Mouse (Mus musculus): ENCODE data around the gene Prdx5.

Prdx5 gene

DNA sequence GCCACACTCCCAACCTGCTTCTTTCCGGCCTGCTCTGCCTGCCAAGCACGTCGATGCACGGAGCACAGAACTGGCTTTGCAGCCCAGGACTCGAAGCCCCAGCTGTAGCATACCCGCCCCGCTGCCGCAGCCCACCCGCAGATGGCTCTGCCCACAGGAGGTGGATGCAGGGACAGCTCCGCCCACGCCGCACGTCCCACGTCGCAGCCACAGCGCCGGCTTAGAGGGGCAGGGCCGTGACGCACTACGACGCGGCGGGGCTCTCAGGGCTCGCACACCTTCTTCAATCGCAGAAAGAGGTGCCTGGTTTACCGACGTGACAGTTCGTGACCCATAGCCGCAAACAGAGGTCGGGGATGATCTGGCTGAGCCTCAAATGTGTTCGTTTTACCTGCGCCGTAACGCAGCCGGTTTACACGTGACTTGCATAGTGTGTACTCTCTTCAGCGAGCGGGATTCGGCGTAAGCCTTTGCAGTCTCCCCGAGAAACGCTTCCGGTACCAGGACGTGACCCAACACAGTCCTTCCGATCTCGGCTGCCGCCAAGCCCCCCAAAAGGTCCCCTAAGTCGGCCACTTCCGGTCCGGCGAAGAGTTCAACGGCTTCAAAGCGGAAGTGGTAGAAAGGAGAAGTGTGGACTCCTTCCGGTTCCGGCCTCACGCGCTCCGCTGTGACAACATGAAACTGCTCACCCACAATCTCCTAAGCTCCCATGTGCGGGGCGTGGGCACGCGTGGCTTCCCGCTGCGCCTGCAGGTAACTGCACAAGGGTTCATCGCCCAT lies at the start of gene Prdx5, which contains the start of gene Trmt112:
Gene Prdx5 (minus strand): TSS at position 600 of the 783 bp plus-strand sequence.
Gene Trmt112 (plus strand): TSS at position 192 of the 783 bp plus-strand sequence.
- peak; percentile 91 for DNase-seq (ENCODE audit: low spot score)

DNA sequence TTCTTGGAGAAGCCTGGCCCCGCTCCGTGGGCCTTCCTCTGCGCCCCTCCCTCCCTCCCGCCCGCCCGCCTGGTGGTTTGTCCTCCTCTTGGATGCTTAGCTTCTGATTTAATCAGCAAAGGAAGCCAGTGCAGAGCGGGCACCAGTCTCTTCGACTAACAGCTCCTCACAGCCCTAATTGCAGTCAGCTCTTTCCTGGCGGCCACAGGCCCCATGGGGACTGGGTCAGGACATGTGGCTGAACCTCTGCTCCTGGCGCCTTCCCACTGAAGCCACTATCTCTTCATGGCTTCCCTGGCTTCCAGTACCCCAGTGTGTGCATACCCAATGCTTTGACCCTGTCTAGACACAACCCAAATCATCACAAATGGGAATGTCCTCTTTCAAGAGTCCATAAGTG lies 46.6 kb upstream of the Prdx5 start:
- no peak for DNase-seq (ENCODE audit: low spot score)

- DNase-seq (ENCODE audit: low spot score) = no peak
Observed at GRCm38 (mm10) chr19:6955424-6955823, 45.5 kb upstream of the Prdx5 start.

DNA sequence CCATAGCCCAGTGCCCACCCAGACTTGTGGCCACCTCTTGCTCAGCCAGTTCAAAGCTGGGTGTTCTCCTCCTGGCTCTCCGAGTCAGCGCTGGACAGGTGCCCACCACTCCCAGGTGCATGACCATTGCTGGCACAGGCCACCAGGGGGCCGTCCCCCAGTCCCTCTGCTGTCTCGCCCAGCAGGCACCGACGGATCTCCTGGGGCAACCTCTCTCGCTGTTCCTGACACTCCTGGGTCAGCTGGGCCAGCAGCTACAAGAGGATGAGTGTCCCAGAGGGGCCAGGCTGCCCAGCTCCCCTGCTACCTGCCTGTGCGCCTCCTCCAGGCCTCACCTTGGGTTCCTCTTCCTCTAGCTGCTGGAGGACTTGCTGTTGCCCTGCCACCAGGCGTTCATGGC lies 44.1 kb upstream of the Prdx5 start:
- no peak for DNase-seq (ENCODE audit: low spot score)

- DNase-seq (ENCODE audit: low spot score) = peak; percentile 72
Observed at GRCm38 (mm10) chr19:6952712-6953037, 42.8 kb upstream of the Prdx5 start.

GRCm38 (mm10) chr19:6951994-6952711 lies 42.2 kb upstream of the Prdx5 start:
- peak; percentile 79 for DNase-seq (ENCODE audit: low spot score)

GRCm38 (mm10) chr19:6951381-6951968 lies 41.6 kb upstream of the Prdx5 start:
- peak; percentile 91 for DNase-seq (ENCODE audit: low spot score)

GRCm38 (mm10) chr19:6950613-6951153 lies 40.8 kb upstream of the Prdx5 start:
- no peak for DNase-seq (ENCODE audit: low spot score)

GRCm38 (mm10) chr19:6949951-6950350 lies 40.0 kb upstream of the Prdx5 start:
- no peak for DNase-seq (ENCODE audit: low spot score)

DNA sequence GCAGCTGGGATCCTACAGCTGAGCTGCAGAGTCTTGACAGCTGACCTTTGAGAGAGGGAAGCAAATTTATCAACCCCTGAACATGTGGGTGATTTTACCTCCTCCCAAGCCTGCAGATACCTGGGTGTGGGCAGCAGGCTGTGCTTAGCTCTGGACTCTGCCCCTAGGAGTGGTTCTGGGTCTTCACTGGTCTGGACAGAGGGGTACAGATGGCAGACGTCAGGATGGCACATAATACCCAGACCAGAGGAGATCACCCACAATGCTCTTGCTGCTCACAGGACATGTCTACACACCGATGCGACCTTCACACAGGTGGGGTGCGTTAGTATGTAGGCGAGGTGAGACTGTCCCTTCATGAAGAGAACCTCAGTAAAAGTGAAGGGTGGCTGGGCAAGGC lies 39.6 kb upstream of the Prdx5 start:
- no peak for DNase-seq (ENCODE audit: low spot score)

- DNase-seq (ENCODE audit: low spot score) = no peak
Observed at GRCm38 (mm10) chr19:6948186-6948585, 38.3 kb upstream of the Prdx5 start.

DNA sequence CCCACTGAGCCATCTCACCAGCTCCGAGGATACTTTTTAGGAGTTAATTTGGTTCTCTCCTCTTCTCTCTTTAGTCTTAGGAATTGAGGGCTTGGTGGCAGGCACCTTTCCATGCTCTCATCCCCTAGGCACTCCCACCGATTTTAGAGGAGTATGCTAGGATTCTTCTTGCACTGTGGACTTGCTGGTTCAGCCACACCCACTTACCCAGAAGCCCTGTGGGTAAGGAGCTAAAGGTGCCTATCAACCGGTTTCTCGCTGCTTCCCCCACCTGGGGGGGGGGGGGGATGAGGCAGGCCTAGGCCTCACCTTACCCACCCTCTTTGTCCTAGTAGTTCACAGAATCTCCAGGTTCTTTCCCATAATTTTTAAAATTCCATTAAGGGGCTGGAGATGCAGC lies 37.8 kb upstream of the Prdx5 start:
- DNase-seq (ENCODE audit: low spot score) = no peak

- DNase-seq (ENCODE audit: low spot score) = no peak
Observed at GRCm38 (mm10) chr19:6943709-6944108, 33.8 kb upstream of the Prdx5 start.

DNA sequence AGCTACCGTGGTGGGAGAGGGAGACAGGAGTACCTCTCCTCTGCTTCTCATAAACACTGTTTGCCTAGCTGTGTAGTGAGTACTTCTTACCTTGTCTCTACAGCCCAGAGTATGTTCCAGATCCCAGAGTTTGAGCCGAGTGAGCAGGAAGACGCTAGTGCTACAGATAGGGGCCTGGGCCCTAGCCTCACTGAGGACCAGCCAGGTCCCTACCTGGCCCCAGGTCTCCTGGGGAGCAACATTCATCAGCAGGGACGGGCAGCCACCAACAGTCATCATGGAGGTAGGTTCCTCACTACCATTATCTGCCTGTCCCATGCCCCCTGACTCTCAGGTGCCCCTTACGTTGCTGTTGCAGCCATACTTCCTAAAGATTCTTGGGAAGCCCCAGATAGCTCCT lies 32.9 kb upstream of the Prdx5 start:
- no peak for DNase-seq (ENCODE audit: low spot score)

- DNase-seq (ENCODE audit: low spot score) = peak; percentile 92
Observed at GRCm38 (mm10) chr19:6942249-6942691, 32.4 kb upstream of the Prdx5 start, which contains the start of gene Gpr137. Gene Gpr137, minus strand, starts transcription at chr19:6942480.

GRCm38 (mm10) chr19:6941372-6942248 lies 31.7 kb upstream of the Prdx5 start, which contains the start of gene Bad:
Gene Bad, plus strand, starts transcription at chr19:6941861.
- DNase-seq (ENCODE audit: low spot score) = peak; percentile 92

- DNase-seq (ENCODE audit: low spot score) = no peak
Observed at GRCm38 (mm10) chr19:6940396-6941351, 30.8 kb upstream of the Prdx5 start.

DNA sequence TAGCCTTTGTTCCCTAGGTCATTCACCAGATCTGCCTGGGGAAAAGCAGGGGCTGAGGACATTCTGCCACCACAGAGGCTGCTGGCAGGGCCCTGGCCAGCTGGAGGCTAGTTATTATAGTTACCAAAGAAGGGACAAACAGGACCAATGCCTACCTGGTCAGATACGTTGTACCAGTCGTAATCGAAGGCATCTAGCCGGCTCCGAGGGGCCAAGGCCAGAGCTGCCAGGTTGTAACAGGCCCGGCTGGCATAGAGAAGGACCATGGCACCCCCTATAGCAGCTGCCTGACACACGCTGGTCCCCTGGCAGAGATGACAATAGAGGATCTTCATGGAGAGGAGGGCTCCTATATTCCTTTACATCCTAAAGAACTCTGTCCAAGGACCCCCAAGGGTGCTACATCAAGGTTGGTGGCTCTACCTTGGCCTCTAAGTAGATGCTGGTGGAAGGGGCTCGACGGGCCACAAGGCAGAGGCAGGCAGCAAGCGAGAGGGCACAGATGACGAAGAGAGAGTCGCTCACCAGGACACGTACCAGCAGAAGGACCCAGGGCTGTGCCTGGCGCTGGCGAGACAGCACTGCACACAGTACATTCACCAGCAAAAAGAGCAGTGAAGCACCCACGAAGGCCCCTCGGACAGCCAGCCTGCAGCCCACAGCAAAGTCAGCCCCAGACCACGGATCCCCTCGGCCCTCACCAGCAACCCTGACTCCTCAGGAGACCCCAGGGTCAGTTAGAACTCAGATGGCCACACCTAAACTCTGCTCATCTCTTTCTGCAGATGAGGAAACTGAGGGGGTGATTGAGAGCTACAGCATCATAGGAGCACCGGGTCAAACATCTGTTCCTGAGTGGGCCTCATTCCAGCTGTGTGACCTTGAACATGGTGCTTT lies 29.4 kb upstream of the Prdx5 start:
- DNase-seq (ENCODE audit: low spot score) = no peak

Measured in testis, postnatal 14 days (tissue).